Mouse (Mus musculus): ENCODE measurements around the gene Grik3. TPM values are rescaled to one million over a fixed set of nuclear protein-coding genes. Genes with fewer than 3 reads are reported as not detected.

Grik3 gene
- total RNA-seq, 2 experiments from 2014 or later, result not detected

DNA sequence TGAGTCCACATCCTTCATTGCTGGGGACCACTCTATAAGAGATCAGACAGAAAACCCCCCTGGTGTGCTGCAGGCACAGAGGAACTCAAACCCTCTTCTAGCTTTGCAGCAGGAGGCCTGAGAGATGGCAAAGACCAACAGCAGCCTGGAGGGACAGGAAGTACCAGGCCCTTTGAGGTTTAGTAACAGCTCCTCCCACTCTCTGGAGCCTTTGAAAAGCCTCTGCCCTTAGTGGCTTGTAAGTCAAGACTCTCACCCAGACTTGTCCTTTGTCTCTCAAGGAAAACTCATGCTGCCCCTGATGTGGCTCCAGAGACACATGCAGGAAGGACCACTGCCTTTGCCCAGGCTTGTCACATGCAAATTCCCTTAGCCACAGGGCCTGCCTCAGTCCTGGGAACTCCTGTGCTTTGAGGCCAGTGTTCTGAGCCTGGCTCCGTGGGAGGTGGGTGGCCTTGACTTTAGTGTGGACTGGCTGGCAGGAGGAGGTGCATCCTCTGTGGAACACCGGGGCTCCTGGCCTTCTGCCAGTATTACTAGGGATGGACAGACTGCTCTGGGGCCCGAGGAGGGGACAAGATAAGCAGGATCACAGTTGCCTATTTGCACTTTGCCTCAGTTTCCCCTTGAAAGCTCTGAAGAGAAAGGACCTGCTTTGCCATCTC lies 47.9 kb downstream of the Grik3 start:
- no peak for ATAC-seq (replicated peaks; ENCODE audit: low FRiP score, poor library complexity, severe bottlenecking)

DNA sequence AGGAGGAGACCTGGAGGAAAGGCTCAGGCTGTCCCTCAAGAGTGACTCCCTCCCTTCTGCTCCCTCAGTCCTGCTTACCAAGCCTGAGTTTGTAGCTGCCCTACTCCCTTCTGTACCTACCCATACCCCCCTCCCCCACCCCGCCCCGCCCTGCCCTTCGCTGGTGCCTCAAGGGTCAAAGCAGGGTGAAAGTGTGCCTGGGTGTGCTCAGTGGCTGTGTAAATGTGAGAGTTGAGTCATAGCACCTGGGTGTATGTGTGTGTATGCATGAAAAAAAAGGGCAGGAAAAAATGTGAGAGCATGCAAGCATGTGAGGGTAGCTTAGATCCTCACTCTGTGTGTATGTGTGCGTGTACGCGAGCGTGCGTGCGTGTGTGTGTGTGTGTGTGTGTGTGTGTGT lies 49.1 kb downstream of the Grik3 start:
- no peak for ATAC-seq (replicated peaks; ENCODE audit: low FRiP score, poor library complexity, severe bottlenecking)

DNA sequence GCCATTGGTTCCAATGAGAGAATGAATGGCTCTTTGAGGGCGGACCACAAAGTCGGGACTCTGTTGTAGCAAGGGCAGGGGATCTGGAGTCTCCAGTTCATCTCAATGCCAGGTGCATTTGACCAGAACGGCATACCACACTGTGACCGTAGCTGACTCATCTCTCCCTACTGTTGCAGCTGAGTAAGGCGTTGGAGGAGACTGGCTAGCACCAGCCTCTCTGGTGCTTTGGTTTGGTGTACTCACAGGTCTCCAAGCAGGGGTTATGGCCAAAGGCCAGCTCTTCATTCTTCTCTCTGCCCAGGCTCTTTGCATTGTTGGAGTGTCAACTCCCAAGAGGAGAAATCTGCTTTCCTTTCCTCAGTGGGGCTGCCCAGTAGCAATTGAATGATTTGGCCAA lies 52.7 kb downstream of the Grik3 start:
- ATAC-seq (replicated peaks; ENCODE audit: low FRiP score, poor library complexity, severe bottlenecking), result no peak

DNA sequence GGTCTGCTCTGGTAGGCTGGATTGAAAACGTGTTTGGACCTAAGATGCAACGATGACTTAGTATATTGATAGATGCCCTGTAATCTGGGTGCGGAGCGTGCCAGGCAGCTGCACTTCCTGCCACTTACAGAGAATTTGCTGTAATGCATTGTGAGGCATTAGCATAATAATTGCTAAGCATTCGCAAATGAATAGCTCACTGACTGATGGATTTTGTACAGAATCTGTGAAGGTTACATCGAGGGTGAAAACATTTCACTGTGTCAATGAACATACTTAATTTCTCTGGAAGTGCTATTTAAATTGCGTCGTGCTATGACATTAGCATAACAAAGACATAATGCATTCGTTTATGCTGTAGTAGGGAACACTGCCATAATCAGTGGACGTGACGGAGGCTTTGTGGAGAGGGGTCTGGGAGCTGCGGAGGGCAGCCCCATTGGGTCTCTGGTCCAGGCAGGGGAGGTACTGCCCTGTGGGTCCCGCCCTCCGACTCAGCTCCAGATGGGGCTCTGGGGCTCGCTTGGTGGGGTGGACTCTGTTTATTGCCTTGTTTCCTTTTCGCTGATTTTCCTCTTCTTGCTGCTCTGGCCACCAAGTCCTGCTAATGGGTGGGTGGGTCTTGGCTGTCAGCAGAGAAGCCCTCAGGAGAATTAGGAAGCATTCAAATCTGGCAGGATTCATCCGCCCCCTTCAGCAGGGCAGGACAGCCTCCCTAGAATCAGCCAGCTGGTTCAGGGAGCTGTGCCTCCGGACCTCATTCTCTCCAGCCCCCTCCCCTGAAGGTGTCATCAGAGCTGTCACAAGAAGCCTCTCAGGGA lies 54.7 kb downstream of the Grik3 start:
- no peak for ATAC-seq (replicated peaks; ENCODE audit: low FRiP score, poor library complexity, severe bottlenecking)

DNA sequence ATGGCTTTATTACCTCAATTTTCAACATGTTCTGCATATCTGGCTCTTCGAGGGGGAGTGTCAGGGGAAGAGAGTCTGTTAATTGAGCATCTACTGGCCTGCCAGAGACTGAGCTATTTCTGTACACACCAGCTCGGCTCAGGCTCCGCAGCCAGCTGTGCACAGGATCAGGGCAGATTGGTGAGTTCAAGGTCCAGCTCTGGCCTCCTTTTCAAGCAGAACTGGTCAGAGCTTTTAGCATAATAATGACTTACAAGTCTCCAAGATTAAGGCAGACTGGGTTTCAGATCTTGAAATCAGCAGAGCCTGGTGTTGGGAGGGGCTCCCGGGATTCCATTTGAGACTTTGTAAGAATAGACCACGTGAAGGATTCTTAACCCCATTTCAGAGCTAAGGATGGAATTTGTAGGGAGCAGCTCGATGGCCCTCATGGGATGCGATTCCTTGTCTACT lies 55.3 kb downstream of the Grik3 start:
- ATAC-seq (replicated peaks; ENCODE audit: low FRiP score, poor library complexity, severe bottlenecking), result no peak

DNA sequence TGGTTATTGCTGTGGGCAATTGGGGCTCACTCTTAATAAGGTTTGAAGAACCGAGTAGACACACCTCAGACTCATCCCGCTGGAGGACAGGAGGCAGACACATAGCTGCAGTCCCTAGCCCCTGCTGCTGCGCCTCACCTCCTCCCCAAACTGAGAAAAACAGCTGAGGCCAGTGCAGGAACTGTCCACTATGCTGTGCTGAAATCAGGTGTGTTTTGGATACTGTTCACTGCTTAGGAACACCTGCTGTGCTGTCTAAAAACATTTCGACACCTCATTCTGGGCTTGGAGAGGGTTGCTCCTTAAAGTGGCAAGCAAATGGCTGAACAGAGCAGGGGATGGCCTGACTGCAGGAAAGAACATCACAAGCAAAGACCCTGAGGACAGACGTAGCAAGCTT lies 57.7 kb downstream of the Grik3 start:
- no peak for ATAC-seq (replicated peaks; ENCODE audit: low FRiP score, poor library complexity, severe bottlenecking)

DNA sequence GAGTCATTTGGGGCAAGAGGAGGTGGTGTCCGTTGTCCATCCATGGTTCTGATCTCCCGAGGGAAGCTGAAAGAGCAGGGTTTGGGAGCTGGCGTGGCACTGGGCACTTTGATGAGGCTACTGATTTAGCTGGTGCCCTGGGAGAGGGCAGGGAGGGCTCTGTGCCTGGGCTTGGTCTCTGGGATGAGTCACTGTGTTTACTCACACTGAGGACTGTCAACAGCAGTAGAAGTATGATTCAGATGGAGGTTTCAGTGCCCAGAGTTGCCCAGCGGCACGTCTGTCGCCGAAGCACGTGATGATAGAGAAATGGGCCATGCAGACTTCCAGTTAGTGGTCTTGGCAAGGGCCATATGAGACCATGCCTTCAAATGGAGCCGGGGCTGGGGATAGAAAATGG lies 63.3 kb downstream of the Grik3 start:
- no peak for ATAC-seq (replicated peaks; ENCODE audit: low FRiP score, poor library complexity, severe bottlenecking)

DNA sequence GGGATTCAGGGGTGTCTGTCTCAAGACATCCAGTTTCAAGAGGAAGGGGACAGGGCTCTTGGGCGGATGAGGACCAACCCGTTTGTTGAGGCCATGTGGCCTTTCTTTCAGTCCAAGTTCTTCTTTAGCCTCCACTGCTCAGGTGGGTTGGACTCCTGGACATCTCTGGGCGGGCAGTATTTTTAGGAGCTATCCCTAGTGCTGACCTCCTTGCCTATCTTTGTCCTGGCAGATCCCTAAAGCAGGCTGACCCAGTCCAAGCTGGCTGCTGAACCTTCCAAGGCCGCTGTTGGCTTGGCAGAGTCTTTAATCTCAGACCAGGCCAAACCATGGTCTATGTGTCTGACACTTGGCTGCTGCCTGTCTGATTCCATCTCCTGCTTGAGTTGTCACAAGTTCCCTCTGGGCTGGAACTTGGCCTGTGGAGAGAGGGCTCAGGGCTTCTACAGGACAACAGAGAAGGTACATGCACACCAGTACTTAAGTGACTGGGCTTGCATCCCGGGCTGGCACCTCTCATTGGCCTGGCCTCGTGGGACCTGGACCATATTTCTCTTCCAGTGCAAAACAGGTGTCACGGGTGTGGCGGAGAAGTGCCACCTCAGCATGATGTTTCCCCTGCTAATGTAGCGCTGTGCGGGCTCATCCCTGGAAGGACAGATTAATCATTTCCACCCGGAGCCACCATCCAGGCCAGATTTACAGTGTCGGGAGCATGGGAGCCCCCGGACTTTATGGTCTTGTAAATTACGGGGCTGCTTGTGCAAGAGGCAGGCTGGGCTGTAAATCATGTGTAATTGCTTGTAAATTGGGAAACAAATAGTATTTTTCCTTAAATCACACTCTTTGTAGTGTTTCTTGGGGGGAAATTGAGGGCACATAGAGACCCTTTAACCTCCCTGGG lies 66.2 kb downstream of the Grik3 start:
- ATAC-seq (replicated peaks; ENCODE audit: low FRiP score, poor library complexity, severe bottlenecking), result no peak

DNA sequence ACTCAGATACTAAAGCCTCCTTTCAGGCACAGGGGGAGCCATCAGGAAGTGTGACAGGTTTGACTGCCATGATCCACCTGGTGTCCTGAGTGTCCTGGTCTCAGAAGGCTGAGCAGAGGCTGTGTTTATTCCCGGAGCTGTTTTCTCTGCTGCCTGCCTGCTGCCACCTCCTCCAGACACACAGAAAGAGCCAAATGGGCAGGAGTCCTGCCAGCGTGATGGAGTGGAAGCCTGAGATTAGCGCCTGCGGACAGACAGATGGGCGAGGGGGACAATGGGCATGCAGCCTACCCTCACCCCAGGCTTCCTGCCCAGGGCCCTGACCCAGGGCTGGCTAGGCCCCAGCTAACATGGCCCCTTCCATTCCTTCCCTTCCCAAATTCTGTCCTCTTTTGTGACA lies 69.1 kb downstream of the Grik3 start:
- ATAC-seq (replicated peaks; ENCODE audit: low FRiP score, poor library complexity, severe bottlenecking), result no peak

DNA sequence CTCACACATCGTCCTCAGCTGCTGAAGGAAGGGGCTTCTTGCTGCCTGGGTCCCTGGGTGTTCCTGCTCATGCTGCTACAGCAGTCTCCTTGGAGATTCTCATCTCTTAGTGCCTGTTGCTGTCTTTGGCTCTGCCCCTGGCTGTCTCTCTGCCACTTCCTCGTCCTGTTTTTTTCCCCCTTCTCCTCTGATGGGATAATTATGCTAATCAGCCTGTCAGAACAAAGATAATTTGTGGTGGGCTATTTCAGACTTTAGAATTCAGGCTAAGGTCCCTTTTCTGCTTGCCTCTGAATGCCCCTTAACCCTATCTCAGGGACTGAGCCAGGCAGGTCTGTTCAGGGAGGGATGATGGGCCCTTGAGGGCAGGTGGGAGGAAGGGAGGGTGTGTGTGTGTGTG lies 70.3 kb downstream of the Grik3 start:
- ATAC-seq (replicated peaks; ENCODE audit: low FRiP score, poor library complexity, severe bottlenecking), result no peak

DNA sequence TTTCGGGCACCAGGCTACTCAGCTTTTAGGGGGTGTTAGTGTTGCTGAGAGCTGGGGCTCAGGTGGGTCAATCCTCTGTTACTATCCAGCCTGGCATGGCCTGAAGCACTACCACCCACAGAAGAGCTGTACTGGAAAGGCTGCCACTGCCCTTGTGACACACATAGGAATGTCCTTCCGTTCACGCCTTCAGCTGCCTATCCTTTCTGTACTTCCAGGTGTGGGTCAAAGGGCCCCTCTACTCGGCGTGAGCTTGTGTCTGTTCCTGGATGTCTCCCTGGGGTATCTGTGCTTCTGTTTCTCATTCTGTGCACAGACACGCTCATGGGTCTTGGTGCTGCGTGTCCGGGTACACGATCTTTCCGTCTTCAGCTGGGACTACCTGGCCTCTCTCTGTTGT lies 73.1 kb downstream of the Grik3 start:
- ATAC-seq (replicated peaks; ENCODE audit: low FRiP score, poor library complexity, severe bottlenecking), result no peak

DNA sequence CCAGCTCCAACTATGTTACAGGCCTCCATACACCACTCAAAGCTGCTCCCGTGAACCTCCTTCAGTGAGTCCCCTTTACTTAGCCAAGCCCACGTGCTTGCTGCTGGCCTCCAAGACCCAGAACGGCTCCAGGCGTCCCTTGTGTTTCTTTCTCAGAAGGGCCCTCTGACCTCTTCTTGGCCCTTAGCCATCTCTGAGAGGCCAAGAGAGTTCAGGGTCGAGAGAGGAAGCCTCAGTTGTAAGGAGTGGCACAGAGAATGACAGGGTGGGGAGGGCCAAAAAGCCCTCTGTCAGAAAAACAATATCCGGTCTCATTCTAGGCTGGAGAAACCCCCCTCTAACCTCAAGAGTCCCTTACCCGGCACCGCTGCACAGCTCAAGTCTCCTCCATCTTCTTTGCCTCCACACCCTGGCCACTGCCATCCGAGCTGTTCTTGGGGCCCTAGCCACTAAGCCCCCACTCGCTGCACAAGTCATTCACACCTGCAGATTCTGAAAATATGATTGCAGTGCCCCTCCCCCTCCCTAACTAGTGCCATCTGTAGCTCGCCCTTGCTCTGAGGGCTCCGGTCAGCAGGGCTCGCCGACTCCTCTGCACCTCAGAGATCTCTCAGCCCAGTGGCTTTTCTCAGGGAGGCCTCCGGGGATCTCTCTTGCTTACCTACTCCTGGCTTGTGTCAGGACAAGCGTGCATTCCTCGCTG lies 73.7 kb downstream of the Grik3 start:
- ATAC-seq (replicated peaks; ENCODE audit: low FRiP score, poor library complexity, severe bottlenecking), result no peak

DNA sequence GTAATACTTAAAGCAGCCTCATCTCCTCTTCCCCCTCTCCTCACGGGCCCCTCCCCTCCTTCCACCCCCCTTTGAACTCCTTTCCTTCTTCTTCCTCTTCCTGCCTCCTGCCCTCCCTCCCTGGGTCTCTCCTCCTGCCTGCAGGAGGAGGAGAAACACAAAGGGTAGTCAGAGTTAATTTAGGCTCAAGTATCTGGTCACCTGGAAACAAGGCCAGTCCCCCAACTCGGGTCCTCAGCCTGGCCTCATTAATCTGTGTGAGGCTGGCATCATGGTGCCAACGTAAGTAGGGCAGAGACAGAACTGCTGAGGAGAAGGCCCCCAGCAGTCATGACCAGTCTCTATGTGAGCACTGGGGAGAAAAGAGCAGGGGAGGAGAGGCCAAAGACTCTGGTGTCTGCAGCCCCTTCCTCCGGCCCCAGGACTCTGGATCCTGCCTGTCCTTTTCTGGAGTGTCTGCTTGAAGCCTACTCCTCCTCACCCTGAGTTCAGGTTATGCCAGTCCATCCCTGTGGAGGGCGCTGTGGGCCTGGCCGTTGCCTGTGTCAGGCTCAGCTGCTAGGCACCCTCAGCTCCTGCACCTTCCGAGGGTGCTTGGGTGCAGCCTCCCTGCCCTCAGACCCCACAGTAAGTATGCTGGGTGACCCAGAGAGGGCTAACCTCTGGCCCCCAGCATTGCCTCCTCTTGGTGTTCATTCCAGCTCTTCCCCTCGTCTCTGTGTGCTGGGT lies 75.4 kb downstream of the Grik3 start:
- ATAC-seq (replicated peaks; ENCODE audit: low FRiP score, poor library complexity, severe bottlenecking), result no peak

DNA sequence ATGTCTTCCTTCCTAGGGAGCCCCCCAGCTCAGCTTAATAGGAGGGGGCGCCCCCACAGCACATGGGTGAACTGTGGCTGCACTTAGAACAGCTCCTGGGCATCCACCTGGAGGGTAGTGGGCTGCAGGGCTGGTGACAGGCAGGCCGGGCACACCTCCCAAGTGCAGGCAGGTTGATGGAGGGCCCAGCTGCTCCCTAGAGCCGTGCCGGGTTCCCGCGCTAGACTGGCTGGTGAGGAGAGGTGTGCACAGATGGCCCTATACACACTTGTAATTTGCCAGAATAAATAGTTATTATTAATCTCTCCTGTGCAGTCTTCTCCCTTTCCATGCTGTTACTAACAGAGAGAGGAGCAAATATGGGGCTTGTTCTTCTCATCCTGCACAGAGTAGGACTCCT lies 77.7 kb downstream of the Grik3 start:
- no peak for ATAC-seq (replicated peaks; ENCODE audit: low FRiP score, poor library complexity, severe bottlenecking)

DNA sequence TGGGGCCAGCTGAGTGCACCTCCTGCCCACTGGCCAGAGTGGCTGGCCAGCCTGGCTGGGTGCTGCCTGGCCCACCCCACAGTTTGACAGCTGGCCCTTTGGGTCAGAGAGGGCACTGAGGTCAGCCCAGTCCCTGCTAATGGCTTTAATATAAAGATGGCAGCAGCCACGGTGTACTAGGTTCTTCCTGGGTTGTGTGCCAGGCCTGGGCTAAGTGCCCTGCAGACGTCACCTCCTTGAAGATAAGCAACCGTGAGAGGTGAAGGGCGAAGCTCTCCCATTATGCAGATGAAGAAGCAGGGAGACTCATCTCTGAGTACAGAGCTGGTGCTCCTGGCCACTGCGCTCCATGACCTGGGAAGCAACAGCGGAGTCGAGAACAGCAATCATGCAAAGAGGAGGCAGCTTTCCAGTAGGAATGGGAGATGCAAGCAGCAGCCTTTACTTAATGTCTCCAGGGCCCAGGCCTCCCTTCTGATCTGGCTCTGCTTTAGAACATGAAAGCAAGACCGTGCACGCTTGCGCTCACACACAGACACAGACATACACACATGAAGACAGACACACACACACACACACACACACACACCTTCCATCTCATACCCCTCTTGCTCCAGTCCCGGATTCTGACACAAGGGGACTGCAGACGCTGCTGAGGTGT lies 81.3 kb downstream of the Grik3 start:
- ATAC-seq (replicated peaks; ENCODE audit: low FRiP score, poor library complexity, severe bottlenecking), result no peak

DNA sequence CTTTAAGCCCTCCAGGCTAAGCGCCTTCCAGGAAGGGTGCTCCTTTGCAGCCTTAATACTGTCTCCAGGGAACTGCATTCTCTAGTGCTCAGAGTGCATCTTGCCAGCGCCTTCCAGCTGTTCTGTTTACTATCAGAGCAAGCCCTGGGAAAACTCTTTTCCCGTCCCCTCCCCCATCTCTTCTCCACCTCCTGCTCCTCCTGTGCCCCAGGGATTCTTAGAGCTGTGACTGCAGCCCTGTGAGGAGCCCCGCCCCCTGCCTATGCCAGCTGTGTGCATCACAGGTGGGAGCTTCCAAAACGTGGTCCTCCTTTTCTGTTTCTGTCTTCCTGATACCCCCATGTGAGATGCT lies 81.8 kb downstream of the Grik3 start:
- no peak for ATAC-seq (replicated peaks; ENCODE audit: low FRiP score, poor library complexity, severe bottlenecking)

DNA sequence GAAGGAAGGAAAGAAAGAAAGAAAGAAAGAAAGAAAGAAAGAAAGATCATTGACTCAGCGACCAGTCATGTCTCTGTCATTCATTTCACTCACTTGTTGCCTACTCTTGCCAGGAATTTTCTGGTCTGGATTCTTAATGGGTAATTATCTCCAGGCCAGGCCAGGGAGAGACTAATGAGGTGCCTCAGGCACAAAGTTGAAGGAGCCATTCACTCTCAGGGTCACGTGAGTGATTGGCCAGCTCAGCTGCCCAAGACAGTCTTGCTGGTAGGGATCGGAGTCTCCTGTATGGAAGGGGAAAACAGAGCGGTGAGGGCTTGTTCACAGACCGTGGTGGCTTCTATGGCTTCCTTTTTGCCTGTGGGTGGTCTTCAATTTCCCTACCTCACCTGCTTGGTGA lies 82.5 kb downstream of the Grik3 start:
- no peak for ATAC-seq (replicated peaks; ENCODE audit: low FRiP score, poor library complexity, severe bottlenecking)

DNA sequence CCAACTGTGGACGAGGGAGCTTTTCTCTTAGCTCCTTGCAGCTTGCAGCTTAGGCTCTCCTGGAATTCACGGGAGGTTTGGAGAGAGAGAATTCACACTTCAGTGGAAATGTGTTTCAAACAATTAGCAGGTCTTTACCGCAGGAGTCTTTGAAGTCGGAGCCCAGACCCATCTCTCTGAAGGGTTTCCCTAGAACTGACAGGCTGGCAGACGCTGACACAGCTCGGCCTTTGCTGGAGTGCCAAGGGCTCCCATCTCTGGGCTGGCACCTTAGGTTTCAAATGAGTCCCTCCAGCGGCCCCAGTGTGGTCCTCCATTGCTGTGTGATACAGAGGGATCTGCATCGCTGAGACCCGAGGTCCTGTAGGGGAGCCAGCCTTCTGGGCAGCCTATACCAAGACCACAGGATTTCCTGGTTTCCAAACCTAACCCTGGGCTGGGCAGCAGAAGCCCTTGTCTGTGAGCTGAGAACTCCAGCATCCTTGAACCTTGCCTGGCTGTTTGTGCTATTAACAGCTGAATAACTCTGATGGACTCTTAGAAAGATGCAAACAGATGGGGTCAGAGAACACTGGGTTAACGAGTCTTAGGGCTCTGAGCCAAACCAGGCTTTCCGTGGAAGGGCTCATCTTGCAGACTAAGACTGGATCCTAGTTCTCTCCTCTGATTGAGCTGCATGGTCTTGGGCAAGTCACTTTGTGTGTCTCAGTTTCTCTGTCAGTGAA lies 83.6 kb downstream of the Grik3 start:
- no peak for ATAC-seq (replicated peaks; ENCODE audit: low FRiP score, poor library complexity, severe bottlenecking)

Measured in erythroid progenitor cell, adult 5-6 weeks (primary cell).